Mouse (Mus musculus) splenic B cell, adult 2 months (primary cell): ENCODE data around the gene Tollip.
"Not testable (repeated sequence)": the region's sequence is repeated elsewhere in the genome, so short reads cannot be mapped to it uniquely, and the experiment has no call there.

ENCODE experiments used
- DNase-seq: peaks from one replicate; pipeline ENCODE4 v3.0.0-alpha.2; 2011; ENCODE audit warnings: low read depth, low spot score
- H3K27me3 ChIP-seq: 2 replicates; pipeline ENCODE4 v1.6.1; 2012; ENCODE audit warnings: mild to moderate bottlenecking, low read length, moderate library complexity, mixed read lengths; ENCODE audit not compliant: control insufficient read depth, poor library complexity, insufficient read depth, severe bottlenecking
- H3K36me3 ChIP-seq: 2 replicates; pipeline ENCODE4 v1.6.1; 2012; ENCODE audit warnings: mild to moderate bottlenecking, low read length, moderate library complexity, mixed read lengths; ENCODE audit not compliant: control insufficient read depth, poor library complexity, insufficient read depth, severe bottlenecking

Tollip gene

DNA sequence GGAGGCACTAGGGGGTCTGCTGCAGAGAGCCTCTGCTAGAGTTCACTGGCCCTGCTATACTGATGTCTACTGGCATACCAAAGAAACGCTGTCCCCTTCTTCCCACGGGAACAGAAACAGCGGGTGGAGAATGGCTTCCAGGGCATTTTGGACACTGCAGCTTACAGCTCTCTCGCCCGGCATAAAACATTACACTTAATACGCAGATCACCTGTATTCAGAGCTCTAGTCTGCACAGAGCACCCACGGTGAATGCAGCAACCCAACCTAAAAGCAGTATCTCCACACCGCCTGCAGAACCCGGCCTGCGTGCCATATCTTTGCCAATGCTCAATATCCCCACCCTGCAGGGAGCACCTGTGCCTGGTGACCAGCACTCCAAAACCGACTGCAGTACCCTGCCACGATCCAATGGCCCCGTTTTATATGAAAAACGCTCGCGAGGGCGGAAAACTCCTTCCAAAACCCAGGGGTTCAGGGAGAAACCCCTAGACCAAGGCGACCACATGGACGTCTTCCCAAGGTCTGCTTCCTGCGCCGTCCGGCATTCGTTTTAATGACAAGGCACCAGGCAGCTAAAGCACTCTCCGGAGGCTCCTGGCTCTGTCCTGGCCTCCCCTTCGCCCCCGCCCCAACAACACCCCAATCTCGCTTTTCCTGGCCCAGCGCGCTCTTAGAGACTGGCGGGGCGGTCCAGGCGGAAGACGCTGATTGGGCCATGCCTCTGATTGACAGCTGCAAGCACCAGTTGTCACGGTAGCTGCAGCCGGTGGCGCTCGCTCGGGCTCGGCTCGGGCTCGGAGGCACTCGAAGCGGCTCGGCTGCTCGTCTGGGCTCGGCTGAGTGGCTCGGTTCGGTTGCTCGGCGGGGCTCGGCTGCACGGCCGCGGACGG is 30.8 kb upstream of the Tollip start, which contains the start of gene Brsk2:
Gene Brsk2 (plus strand): TSS at position 846 of the 893 bp plus-strand sequence.
- Histone ChIP-seq H3K36me3 (no peaks in the 10 kb centered on the region), H3K27me3 (no peaks in the 10 kb centered on the region)
- DNase-seq, result peak; percentile 76

DNA sequence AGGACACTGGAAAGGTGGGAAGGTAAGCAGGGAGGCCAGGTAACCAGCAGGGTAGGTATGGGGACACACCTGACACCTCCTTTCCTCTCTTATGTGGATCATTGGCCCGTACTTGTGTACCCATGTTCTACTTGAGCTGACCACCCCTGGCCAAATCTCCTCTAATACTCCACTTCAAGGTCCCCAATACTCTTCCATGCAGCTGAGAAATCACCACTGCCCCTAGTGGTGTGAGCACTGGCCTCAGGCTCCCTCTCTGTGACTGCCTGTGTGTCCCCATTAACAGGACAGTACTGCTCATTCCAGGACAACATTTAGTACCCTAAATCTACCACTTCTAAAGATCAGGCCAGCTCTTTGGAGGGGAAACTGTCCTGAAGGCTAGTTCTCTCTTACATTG is 29.7 kb upstream of the Tollip start:
- H3K36me3 ChIP-seq, result no peaks in the 10 kb centered on the region
- H3K27me3 ChIP-seq, result no peaks in the 10 kb centered on the region
- DNase-seq, result no peak

DNA sequence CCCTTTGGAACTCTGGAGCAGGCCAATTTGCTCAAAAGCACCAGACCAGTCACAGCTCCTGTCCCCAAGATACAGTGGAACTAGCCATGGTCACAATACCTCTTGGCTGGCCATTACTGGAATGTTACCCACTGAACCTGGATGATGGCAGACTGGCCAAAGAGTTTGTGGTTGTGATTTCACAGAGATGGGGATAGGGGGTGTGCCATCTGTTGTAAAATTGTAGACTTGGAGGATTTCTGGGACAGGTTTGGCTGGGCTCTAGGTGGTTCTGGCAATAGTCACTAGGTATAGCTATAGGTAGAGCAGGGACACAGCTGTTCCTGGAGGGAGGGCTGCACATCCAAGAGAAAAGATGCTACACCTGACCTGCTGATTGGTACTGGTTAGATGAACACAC is 29.2 kb upstream of the Tollip start:
- Histone ChIP-seq H3K27me3 (no peaks in the 10 kb centered on the region), H3K36me3 (no peaks in the 10 kb centered on the region)
- no peak for DNase-seq

DNA sequence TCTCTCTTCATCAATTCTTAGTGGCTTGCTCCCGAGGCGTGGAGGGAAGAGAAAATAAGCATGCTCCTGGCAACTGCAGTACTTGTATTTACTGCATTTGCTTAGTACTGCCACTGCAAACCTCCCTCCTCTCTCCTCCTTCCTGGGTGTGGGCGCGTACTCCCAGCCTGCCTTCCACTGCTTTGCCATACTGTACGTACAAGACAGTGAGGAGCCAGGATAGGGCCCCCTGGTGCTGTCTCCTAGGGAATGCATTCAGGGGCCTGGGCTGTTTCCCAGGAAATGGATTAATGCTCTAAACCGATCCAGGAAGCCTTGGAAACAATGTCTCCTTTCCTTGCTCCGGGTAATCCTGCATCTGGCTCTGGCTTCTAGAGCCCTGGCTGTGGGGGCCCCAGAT is 27.6 kb upstream of the Tollip start:
- no peak for DNase-seq
- Histone ChIP-seq H3K36me3 (no peaks in the 10 kb centered on the region), H3K27me3 (no peaks in the 10 kb centered on the region)

DNA sequence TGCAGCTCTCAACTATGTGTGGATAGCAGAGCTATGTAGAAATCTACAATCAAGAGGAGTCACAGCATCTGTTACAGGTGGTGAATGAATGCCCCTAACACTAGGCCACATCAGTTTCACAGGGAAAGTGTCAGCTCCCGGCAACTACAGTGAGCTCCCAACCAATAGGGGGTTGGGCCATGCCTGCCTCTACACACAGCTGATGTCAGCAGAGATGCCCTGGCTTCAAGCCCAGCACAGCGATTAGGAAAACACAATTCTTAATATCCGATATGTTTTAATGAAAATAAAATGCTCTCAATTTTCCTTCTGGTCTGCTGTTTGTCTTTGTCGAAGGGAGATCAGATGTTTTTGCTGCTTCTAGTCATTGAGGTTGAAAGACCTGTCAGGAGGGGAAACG is 25.1 kb upstream of the Tollip start:
- no peak for DNase-seq
- H3K27me3 ChIP-seq, result no peaks in the 10 kb centered on the region
- no peaks in the 10 kb centered on the region for H3K36me3 ChIP-seq

DNA sequence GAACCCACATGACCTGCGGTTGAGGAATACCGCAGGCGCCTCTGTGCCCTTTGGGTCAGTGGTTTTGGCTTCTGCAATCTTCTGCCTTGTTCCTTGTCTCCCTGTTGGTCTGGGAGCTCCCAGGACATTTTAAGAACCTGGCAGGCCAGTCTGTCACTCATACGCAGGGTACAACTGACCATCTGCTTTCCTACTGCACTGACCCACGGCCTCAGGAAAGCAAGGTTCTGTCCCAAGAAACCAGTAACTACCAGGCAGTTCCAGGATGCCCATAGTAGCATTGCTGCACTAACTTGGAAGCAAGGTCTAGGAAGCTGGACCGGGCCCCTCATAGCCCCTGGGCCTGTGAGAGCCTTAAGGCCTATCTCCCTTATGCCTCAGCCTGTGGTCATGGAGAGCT is 16.6 kb upstream of the Tollip start:
- no peaks in the 10 kb centered on the region; the same call in 1 of the 2 replicates for H3K27me3 ChIP-seq
- H3K36me3 ChIP-seq, result no peaks in the 10 kb centered on the region
- DNase-seq, result no peak

DNA sequence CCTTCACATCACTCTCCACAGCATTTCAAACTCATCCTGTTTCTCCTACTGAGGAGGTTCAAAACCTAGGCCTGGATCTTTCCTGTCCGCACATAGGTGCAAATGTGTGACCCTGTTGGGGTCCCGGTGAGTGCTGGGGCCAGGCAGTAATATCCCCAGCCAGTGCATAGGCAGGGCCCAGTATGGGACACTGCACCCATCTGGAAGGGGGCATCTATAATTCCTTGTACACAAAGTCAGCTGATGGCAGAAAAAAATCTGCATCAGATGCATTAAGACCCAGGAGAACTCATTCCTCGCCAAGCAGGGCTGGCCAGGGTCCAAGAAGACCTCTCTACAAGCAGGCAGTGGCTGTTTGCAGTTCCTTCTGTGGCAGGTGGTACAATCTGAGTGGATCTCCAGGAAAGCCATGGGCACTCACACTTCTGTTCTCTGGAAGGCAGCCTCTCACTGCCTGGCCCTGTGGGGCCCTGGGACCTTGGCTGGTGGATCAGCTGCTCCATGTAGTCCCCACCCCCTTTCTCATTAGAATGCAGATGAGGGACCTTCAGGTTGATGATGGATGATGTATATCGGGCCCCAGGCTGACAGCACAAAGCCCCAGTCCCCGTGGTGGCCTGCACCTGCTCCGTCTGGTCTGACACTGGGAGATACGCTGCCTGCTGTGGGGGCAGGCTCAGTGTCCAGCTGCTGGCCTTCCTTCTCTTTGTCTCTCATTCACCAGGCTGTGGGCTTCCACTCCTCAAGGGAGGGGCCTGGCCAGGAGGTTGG is 16.0 kb upstream of the Tollip start:
- Histone ChIP-seq H3K36me3 (no peaks in the 10 kb centered on the region), H3K27me3 (no peaks in the 10 kb centered on the region; the same call in 1 of the 2 replicates)
- no peak for DNase-seq

DNA sequence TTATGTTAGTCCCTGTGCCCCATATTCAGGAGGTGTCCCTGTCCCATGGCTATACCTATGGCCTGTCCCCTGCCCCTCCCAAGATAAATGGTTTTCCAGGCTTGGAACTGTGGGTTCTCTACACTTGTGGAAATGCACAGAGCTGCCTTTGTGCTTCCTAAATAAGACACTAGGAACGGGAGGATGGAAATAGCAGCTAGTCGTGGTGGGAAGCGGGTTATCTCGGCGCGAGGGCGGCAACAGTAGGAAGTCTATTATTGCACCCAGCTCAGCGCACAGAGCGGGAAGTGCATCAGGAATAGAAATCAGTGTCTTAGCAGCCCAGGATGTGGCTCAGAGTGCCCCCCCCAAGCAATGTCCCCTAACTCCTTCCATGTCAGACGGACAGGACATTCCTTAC is 10.3 kb upstream of the Tollip start:
- DNase-seq, result no peak
- Histone ChIP-seq H3K27me3 (no peaks in the 10 kb centered on the region), H3K36me3 (no peaks in the 10 kb centered on the region)

DNA sequence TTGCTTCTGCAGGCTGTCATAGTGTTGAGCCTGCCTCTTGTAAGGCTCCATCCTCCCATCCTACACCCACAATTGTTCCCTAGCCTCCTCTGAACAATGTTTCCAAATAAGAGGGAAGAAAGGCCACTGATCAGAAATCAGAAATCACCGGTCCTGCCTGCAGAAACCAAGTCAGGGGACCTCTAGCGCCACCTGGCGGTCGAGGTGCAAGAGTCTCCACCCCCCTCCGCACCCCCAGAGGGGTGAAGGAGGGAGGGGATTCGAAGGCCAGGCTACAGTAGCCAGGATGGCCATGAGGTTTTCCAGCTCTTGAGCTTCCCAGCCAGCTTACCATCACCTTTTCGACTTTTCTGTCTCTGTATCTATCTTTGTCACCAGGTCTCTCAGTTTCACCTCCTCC is 6.6 kb upstream of the Tollip start:
- no peaks in the 10 kb centered on the region for H3K27me3 ChIP-seq
- no peaks in the 10 kb centered on the region for H3K36me3 ChIP-seq
- peak; percentile 79 for DNase-seq

DNA sequence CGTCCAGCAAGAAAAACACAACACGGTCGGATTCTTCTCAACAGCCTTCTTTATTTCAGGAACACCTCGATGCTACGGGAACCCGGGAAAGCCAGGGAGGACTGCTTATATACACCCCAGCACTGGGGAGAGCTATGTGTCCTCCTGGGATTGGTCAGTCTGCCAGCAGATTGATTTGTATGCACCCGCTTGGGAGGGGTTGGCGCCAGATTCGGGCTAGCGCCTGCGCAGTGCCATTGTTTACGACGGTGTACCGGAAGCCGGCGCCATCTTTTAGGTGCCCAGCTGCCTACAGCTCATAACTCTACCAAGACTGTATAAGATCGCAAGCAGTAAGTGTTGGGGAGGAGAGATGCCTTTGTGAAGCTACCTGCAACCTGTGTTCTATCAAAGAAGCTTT is 5.8 kb upstream of the Tollip start:
- H3K27me3 ChIP-seq, H3K36me3 ChIP-seq, DNase-seq: not testable (repeated sequence)

DNA sequence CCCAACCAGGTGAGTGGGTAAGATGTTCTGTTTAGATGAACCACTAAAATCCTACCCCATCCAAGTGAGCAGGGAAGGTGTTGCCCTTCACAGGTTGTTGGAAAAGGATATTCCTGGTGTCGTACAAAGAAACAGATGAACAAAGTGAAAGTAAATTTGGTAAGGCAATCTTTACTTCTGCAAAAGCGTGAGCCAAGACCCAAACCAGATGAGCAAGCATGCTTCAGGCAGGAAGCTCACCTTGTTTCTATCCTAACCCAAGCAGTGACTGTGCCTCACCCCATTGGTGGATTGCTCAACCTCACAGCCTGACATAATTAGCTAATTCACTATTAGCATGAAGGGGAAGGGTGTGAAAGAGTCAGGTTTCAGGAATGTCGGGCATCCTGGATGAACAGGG is 7.0 kb downstream of the Tollip start:
- peak; percentile 9 for DNase-seq
- no peaks in the 10 kb centered on the region for H3K36me3 ChIP-seq
- H3K27me3 ChIP-seq, result no peaks in the 10 kb centered on the region

DNA sequence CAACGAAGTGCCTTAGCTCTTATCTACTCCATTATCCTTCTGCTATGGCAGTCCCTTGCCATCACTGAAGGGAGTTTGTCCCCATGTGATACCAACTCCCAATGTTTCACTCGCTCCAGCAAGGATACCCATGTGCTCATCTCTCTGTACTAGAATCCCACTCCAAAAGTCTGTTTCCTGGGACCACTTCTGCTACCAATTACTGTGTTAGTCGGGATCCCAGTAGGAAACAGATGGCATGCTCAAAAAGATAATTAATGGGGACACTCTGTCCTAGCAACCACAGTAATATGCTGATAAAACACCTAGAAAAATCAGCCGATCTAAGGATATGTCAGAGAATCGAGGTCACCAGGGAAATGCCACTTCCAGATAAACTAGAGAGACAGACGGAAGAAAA is 9.7 kb downstream of the Tollip start:
- no peaks in the 10 kb centered on the region for H3K36me3 ChIP-seq
- DNase-seq, result no peak
- no peaks in the 10 kb centered on the region for H3K27me3 ChIP-seq

DNA sequence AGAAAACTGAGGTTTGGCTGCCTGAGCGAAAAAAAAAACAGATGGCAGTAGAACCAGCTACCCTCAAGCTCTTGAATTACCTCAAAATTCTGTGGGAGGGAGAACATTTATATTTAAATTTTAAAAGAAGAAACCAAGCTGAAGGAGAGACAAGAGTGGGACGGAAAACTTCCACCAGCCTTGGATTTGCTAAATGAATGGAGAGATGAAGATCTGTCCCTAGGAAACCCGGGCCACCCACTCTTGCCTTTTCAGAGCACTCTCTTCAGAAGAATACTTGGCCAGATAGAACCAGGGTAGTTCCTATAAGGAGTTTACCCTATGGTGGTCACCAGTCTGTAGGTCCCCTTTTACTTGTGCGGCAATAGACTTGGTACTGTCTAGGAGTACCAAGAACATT is 15.5 kb downstream of the Tollip start:
- Histone ChIP-seq H3K36me3 (no peaks in the 10 kb centered on the region), H3K27me3 (no peaks in the 10 kb centered on the region)
- DNase-seq, result no peak

DNA sequence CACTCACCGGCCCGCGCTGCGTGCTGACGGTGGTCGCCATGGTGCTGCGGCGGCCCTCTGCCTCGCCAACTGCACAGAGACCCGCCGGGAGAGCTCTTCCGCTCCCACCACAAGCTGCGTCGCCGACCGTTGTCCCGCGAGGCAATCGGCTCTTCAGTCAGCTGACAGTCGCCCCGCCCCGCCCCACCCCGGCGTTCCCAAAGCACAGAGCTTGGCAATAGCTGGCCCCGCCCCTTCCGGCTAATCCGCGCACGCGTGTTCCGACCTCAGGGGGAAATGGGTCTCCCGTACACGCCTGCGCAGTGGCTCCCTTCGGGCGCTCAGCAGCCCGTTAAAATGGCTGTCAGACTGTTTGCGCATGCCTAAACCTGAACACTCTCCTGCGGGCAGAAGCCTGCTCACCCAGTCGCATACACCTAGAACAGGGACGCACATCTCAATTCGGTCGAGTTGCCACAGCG is 16.0 kb downstream of the Tollip start:
- Histone ChIP-seq H3K36me3 (no peaks in the 10 kb centered on the region), H3K27me3 (no peaks in the 10 kb centered on the region)
- peak; percentile 100 for DNase-seq

DNA sequence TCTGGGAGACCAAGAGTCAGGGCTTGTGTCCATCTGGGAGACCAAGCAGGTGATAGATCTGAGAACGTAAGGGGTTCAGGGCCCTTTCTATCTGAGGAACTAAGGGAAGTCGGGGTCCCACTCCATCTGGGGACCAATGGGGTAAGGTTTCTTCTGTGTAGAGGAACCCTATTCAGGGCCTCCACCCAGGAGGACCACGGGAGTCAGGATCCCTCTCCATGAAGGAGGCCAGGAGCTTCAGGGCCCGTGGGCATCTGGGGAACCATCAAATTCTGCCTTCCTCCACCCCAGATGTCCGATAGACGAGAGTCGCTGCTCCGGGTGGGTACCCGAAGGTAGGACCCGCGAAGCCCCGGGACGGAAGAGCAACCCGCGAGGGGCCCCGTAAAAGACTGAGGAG is 16.5 kb downstream of the Tollip start:
- no peak for DNase-seq
- Histone ChIP-seq H3K36me3 (no peaks in the 10 kb centered on the region), H3K27me3 (no peaks in the 10 kb centered on the region)
